Mouse (Mus musculus) urinary bladder, adult 2 months (tissue): ENCODE measurements around the gene Osbpl3. TPM values are rescaled to one million over a fixed set of nuclear protein-coding genes. Genes with fewer than 3 reads are reported as not detected.

Source experiments
- DNase-seq: peaks from one replicate; pipeline ENCODE4 v3.0.0; 2022; ENCODE audit warnings: low spot score
- polyA plus RNA-seq: library from polyadenylated mRNA; depleted of rRNA; stranded (reverse); fragments of >200 nt; gene quantifications from 2 replicates; pipeline ENCODE4 v1.2.3, GENCODE M21; 2012

Gene Osbpl3
- polyA plus RNA-seq, 1 experiment, result 61.4 TPM

DNA sequence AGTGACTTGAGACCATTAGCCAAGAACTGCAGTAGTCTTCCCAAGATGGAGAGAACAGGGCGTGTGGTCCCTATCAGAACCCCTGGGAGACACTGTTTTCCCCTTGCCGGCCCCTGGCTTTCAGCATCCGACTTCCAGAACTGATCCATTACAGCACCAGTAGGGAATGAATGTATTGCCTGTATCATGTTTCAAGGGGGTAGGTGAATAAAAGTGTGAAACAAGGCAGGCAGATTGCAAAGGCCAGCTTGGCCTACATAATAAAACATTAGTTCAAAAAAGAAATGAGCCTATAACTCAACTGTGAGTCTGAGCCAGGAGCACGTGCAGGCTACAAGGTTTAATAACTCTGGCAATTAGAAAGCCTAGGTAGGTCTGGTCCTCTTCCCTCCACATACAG, 52.5 kb downstream of the Osbpl3 start:
- DNase-seq, result no peak

DNA sequence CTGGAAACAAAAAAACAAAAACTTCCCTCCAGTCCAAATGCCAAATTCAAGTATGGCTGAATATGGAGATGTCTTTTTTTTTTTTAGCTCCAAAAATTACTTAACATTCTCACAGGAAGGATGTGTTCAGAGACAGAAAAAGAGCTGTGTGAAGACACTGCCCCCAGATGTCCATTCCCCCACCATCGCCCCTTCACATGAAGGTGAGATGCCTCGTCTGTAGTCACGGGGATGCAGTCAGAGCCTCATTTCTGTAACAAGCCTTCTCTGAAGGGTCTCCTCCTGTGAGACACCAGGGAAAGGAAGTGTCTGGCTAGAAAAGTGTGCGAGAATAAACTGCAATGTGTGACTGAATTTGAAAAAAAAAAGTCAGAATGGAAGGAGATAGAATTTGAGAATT, 53.1 kb downstream of the Osbpl3 start:
- no peak for DNase-seq

- no peak for DNase-seq
These were observed 55.8 kb downstream of the Osbpl3 start for GRCm38 (mm10) chr6:50400234-50400633.

- DNase-seq, result no peak
These were observed 56.4 kb downstream of the Osbpl3 start for GRCm38 (mm10) chr6:50399427-50400195.

GRCm38 (mm10) chr6:50398324-50398723, 57.7 kb downstream of the Osbpl3 start:
- no peak for DNase-seq

GRCm38 (mm10) chr6:50397116-50397515, 58.9 kb downstream of the Osbpl3 start:
- DNase-seq, result no peak

DNA sequence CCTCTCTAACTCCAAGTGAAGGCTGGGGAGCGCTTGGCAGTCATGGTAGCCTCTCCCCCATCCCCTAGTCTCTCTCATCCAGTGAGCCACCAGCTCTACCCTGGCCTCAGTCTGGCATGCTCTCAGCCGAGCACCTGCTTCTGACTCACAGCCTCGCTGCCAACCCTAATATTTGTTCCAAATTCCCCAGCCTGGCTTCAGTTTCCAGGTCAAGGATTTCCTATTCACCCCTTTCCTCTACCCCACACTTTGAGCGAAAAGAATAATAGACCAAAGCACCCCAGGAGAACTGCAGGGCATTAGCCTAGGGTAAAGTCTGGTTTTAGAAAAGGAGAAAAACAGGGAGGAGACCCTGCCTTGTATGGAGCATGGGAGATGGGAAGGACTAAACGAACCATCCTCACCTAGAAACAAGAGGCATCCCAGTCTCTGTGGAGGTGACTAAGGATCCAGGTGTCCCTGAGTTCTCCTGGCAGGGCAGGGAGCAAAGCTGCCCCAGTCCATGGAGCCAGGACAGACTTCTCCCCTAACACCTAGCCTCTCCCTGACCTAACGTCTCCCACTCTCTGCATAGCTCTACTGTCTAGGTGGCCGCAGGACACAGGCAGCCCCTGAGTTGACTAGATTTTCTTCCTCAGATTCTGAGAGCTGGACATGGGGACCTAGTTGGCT, 60.2 kb downstream of the Osbpl3 start:
- DNase-seq, result no peak

DNA sequence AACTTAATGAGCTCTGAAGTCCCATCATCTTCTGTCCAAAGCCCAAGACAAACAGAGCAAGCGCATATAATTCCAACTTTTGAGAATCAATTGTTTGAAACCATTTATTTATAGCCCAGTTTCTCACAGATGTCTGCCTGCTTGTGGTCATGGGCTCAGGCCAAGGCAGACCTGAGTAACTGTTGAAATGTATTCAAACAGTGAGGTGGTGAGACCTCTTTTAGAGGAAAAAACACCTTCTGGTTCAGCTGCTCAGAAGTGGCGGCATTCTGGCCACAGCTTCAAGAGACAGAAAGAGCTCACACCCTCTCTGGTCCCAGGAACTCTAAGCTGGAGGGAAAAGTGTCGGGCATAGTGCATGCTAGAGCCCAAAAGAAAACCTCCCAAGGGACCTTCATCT, 61.6 kb downstream of the Osbpl3 start:
- no peak for DNase-seq

GRCm38 (mm10) chr6:50393960-50394359, 62.0 kb downstream of the Osbpl3 start:
- no peak for DNase-seq

DNA sequence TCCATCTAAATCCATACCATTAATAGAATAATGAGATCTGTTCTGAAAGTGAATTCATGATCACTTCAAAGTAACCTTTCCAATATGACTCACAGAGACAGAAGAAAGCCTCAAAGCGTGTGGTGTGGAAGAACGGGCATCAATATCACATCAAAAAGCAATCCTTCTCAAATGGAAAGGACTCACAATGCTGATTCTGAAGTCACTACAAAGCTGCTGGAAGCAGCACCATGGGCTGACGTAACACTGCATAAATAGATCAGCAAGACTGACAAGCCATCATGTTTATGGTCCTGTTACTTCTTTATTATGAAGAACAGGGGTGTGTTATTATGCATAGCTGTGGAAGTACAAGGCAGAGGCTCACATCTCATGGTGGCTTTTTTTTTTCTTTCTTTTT, 64.0 kb downstream of the Osbpl3 start:
- DNase-seq, result no peak

DNA sequence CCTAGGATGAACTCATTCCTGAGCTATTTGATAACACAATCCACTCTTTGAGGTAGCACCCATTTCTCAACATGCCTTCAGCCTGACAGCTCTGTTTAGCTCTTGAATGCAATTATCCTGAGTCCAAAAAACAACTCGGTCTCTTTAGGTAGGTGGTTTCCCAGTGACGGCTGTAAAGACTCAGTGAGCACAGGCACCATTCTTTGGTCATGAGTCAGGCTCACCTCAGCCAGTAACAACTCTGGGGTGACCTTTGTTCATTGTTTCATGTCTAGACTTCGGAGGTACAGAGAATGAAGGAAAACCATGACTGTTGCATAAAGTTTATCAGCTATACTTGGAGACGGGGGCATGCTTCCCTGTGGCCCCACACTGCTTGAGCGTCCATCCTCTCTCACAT, 65.7 kb downstream of the Osbpl3 start:
- no peak for DNase-seq

DNA sequence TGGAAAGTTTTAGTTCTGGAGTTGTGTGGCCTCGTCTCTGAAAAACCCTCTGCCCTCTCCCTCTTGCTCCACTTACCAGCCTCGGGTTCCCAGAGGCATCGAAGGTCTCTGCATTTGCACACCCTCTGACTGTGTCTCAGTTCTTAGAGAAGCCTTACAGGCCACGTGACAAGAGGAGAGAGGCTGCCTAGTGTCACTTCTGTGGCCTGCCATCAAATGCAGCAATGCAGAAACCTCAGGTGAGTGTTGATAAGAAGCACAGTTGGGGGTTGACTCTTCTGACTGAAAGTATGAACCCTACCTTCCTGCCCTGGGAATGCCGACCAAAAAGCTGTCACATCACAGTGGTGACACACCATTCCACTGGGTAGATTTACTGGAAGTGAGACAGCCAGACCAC, 68.4 kb downstream of the Osbpl3 start:
- no peak for DNase-seq

DNA sequence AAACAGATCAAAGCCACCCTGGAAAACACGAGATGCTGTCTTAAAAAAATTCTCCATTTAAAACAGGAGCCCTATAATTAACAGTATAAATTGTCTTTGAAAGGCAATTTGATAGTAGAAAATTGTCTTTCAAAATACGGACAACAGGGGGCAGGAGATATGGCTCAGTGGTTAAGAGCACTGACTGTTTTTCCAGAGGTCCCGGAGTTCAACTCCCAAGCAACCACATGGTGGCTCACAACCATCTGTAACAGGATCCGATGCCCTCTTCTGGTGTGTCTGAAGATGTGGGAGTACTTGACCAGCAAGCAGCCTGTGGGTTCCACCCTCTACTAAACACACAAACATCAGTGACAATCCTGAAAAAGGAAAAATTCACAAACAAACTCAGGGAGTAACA, 69.5 kb downstream of the Osbpl3 start:
- no peak for DNase-seq

- DNase-seq, result no peak
These were observed 70.5 kb downstream of the Osbpl3 start for GRCm38 (mm10) chr6:50385451-50386013.

DNA sequence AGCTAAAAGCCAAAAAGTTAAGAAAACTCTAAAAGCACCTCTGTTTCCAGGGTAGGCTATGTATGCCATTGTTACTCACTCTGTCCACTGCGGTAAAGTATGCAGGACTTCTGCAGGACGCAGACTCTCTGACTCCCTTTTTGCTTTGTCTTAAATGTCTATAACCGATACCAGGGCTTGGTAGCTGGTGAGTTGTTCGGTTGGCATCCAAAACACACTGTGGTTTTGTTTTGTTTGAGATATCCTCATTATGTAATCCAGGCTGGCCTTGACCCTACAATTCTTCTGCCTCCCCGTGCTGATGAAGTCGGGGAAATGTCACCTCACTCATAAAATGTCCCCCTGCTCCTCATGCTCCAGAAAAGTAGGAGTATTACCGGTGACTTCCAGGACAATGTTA, 73.3 kb downstream of the Osbpl3 start:
- no peak for DNase-seq

GRCm38 (mm10) chr6:50382196-50382595, 73.8 kb downstream of the Osbpl3 start:
- DNase-seq, result no peak

GRCm38 (mm10) chr6:50381504-50382091, 74.4 kb downstream of the Osbpl3 start:
- DNase-seq, result no peak

- DNase-seq, result no peak
These were observed 76.3 kb downstream of the Osbpl3 start for GRCm38 (mm10) chr6:50379740-50380139.

DNA sequence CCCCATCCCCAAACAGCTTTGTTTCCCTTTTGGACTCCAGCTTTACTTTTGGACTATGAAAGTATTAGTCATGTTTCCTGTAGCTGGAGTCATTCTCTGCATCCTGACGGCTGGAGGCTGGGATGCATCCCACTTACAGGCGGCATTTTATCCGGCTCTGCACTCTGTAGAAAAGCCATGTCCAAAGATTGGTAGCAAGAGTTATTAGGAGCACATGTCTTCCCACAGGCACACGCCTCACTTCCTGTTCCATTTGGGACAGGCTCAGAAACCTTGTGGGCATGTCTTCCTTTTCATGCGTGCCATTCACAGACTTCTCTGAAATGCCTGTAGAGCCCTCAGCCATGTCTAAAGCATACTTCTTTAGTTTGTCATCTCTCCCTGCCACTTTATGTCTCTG, 76.9 kb downstream of the Osbpl3 start:
- no peak for DNase-seq

DNA sequence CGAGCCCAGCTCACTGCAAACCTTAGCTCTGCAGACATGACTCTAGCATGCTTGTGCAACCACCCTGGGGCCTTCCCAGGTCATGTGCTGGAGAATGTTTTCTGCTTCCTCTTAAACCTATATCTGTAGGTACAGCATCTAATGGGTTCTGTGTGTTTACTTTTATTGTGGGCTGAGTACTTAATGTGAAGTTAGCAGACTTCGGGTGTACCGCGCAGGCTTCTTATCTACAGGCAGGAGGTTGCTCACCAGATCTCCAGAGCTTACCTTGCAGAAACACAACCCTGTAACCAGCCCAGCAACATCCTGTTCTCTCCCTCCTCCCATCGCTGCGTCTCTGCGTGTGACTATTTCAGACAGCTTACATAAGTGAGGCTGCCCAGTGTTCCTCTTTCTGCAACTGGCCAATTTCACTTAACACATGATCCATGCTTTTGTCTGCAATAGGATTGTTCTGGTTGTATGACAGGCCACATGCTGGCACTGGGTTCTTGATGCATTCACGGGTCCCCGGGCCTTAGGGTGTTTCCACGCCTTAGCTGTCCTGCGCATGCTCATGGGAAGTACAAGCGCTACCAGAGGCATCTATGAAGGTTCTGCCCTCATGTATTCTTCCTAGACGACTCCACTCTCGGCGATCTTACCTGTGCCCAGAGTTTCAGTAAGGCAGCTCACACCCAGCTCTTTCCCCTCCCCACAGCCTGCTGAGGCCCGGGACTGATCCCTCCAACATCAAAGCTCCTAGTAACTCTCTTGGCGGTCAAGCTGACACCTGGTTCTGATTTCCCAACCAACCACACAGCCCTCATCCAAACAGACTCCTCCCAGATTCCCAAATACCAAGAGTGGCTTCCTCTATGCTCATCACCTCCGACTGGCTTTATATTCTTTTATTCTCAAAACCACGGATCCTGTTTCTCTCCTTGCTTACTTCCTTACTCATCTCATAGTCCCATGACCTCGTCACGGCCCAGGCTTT, 78.0 kb downstream of the Osbpl3 start:
- DNase-seq, result no peak

DNA sequence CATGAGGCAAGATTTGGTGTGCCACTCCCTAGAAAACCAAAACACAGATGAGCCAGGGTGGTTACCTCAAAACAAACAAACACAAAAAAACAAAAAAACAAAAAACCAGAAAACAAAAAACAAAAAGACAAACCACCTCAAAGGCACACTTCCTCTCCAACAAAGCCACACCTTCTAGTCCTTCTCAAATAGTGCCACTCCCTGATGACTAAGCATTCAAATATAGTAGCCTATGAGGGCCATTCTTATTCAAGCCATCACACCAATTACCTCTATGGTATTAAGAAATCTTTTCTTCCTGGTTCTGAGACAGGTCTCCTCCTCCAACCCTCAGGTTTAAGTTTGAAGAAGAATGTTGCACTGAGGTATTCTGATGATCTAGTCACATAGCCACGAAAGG, 79.3 kb downstream of the Osbpl3 start:
- DNase-seq, result no peak
